Mouse (Mus musculus): ENCODE results near the gene Eif3i. TPM values are rescaled to one million over a fixed set of nuclear protein-coding genes. Genes with fewer than 3 reads are reported as not detected.
A peak's percentile ranks its signal among the peaks of the same experiment; 100 is the strongest.
"Not testable (repeated sequence)": the region's sequence is repeated elsewhere in the genome, so short reads cannot be mapped to it uniquely, and the experiment has no call there.

Eif3i gene
- polyA plus RNA-seq, 1 experiment from 2014 or later = 288 TPM

GRCm38 (mm10) chr4:129547631-129548030 lies 52.8 kb downstream of the Eif3i start:
- not testable (repeated sequence) for H3K36me3 ChIP-seq; H3K9me3 ChIP-seq; ATAC-seq (ENCODE audit: low FRiP score, low read depth); H3K27me3 ChIP-seq; H3K27ac ChIP-seq; H3K9ac ChIP-seq; H3K4me3 ChIP-seq; H3K4me2 ChIP-seq (replicated peaks); H3K4me1 ChIP-seq
- 88% methylated on average over 4 of the region's 4 CpGs for WGBS

DNA sequence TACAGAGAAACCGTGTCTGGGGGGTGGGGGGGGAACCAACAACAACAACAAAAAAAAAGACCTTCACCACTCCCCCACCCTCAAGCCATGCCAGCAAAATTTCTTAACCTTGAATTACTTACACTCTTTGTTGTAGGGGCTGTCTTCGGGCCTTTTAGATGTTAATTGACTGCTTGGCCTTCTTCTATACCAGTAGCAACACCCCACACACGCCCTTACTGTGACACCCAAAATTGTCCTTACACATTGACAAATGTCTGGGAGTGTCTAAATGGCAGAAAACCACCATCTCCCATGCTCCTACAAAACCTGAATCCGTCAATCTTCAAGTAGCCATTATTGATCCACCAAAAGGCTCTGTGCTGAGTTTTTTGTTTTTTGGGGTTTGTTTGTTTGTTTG lies 56.3 kb downstream of the Eif3i start:
- Histone ChIP-seq H3K4me1 (peaks cover 17% of the 10 kb centered on the region), H3K9ac (no peak overlapping the region), H3K9me3 (no peaks in the 10 kb centered on the region), H3K27me3 (no peaks in the 10 kb centered on the region), H3K4me3 (no peak overlapping the region), H3K27ac (no peak overlapping the region), H3K36me3 (peaks cover 17% of the 10 kb centered on the region), H3K4me2 (replicated peaks) (no peak overlapping the region)
- ATAC-seq (ENCODE audit: low FRiP score, low read depth) = no peak
- WGBS = 86% methylated on average over 4 of the region's 4 CpGs

DNA sequence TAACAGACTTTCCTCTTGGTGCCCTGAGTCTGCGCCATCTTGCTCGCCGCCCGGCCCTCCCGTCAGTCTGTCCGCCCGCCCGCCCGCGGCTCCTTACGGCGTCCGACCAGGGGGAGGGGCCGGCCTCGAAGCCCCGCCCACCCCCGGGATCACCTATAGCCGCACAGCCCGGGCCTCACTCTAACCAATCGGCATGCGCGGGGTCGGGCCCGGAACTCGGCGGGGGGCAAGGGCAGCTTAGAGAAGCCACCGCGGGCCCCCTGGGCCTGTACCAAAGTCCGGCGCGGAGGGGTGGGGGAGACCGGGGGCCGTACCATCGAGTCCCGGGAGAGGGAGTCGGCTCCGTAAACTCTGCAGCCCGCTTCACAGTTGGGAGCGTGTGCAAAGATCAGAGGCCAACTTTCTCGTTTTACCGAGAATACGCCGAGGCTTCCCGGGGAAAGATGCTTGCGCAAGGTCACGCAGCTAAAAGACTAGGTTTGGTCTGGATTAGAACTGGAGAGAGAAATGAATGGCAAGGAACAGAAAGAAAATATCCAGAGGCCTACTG lies 57.8 kb downstream of the Eif3i start, which contains the start of gene Hdac1:
TSS of gene Hdac1 (minus strand) at position 122 of the 550 bp plus-strand sequence.
- peak within 1 kb of the TSS; percentile 92 for H3K9ac ChIP-seq
- H3K36me3 ChIP-seq = peaks cover 25% of the 10 kb centered on the region
- WGBS = 1% methylated on average over 39 of the region's 46 CpGs

More for the DNA sequence above, 57.8 kb downstream of the Eif3i start, which contains the start of gene Hdac1:
- Histone ChIP-seq H3K27ac (peak within 1 kb of the TSS; percentile 74), H3K4me1 (peaks cover 17% of the 10 kb centered on the region), H3K9me3 (no peaks in the 10 kb centered on the region), H3K4me2 (replicated peaks) (peak within 1 kb of the TSS; percentile 75), H3K27me3 (no peaks in the 10 kb centered on the region), H3K4me3 (peak within 1 kb of the TSS; percentile 84)
- ATAC-seq (ENCODE audit: low FRiP score, low read depth) = peak; percentile 98

Small RNAs within 50 kb of the gene (microRNA-seq; reads per million reads assigned to microRNA genes)
- not detected for gene Mir8119

Other genes with a start within 250 kb of the Eif3i start
- gene Zbtb8a, start 222.5 kb downstream of the Eif3i start, polyA plus RNA-seq (2015; fragmentation: Nextera tagmentation; extraction: Ambion mirVana) = 14.6 and 14.8 TPM in 2 replicates
- 1.9 TPM in 2 replicates for gene Zbtb8b, start 159.8 kb downstream of the Eif3i start, polyA plus RNA-seq (2015; fragmentation: Nextera tagmentation; extraction: Ambion mirVana)
- gene Bsdc1, start 139.1 kb downstream of the Eif3i start, polyA plus RNA-seq (2015; fragmentation: Nextera tagmentation; extraction: Ambion mirVana) = 27.9 and 30.3 TPM in 2 replicates
- gene Tssk3, start 109.6 kb downstream of the Eif3i start, polyA plus RNA-seq (2015; fragmentation: Nextera tagmentation; extraction: Ambion mirVana) = not detected in 2 replicates
- not detected in 2 replicates for gene Fam229a, start 109.5 kb downstream of the Eif3i start, polyA plus RNA-seq (2015; fragmentation: Nextera tagmentation; extraction: Ambion mirVana)
- gene Marcksl1, start 87.1 kb downstream of the Eif3i start, polyA plus RNA-seq (2015; fragmentation: Nextera tagmentation; extraction: Ambion mirVana) = 957 and 1,008 TPM in 2 replicates
- gene Hdac1, start 57.9 kb downstream of the Eif3i start, polyA plus RNA-seq (2015; fragmentation: Nextera tagmentation; extraction: Ambion mirVana) = 244 and 251 TPM in 2 replicates
- gene Lck, start 27.0 kb downstream of the Eif3i start, polyA plus RNA-seq (2015; fragmentation: Nextera tagmentation; extraction: Ambion mirVana) = 11.1 and 12.1 TPM in 2 replicates
- 4.5 and 5.1 TPM in 2 replicates for gene Fam167b, start 22.1 kb downstream of the Eif3i start, polyA plus RNA-seq (2015; fragmentation: Nextera tagmentation; extraction: Ambion mirVana)
- gene Tmem234, start within 50 bp of the Eif3i start, polyA plus RNA-seq (2015; fragmentation: Nextera tagmentation; extraction: Ambion mirVana) = 211 and 218 TPM in 2 replicates
- gene Dcdc2b, start 13.6 kb upstream of the Eif3i start, polyA plus RNA-seq (2015; fragmentation: Nextera tagmentation; extraction: Ambion mirVana) = 1.7 and 2.3 TPM in 2 replicates
- gene Iqcc, start 18.5 kb upstream of the Eif3i start, polyA plus RNA-seq (2015; fragmentation: Nextera tagmentation; extraction: Ambion mirVana) = 28.6 and 30.2 TPM in 2 replicates
- gene Ccdc28b, start 23.3 kb upstream of the Eif3i start, polyA plus RNA-seq (2015; fragmentation: Nextera tagmentation; extraction: Ambion mirVana) = 48.5 and 51.7 TPM in 2 replicates
- 97.5 and 102 TPM in 2 replicates for gene Txlna, start 40.4 kb upstream of the Eif3i start, polyA plus RNA-seq (2015; fragmentation: Nextera tagmentation; extraction: Ambion mirVana)
- gene Kpna6, start 72.1 kb upstream of the Eif3i start, polyA plus RNA-seq (2015; fragmentation: Nextera tagmentation; extraction: Ambion mirVana) = 15.0 and 17.4 TPM in 2 replicates
- 14.4 and 16.1 TPM in 2 replicates for gene Tmem39b, start 96.2 kb upstream of the Eif3i start, polyA plus RNA-seq (2015; fragmentation: Nextera tagmentation; extraction: Ambion mirVana)
- gene Khdrbs1, start 141.7 kb upstream of the Eif3i start, polyA plus RNA-seq (2015; fragmentation: Nextera tagmentation; extraction: Ambion mirVana) = 145 and 149 TPM in 2 replicates
- gene Ptp4a2, start 210.6 kb upstream of the Eif3i start, polyA plus RNA-seq (2015; fragmentation: Nextera tagmentation; extraction: Ambion mirVana) = 370 and 392 TPM in 2 replicates